In the genomic region with DNA sequence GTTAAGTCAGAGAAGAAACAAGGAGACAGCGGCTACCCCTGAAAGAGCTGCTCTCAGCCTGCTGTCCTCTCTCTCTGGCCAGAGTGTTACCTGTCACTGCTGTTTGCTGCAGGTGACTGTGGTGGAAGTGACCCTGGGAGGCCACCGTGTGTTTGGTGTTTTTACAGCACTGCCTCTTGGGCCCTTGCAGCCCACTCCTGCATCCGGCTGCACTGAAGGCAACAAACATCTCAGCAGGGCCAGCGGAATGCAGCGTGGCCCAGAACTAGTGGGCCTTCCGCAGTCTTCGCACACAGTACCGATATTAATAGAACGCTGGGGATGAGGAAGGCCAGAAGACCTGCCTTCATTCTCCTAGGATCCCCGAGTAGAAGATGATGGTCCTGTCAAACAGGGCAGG, we compare ENCODE assay signal across 20 mouse cellular contexts.
"Had no signal": no experiment of that assay in that cellular context is flagged by ENCODE, and none has a peak within 500 bp of the region (broad histone marks: within the 10 kb centered on the region; RNA-seq: fewer than 3 reads in every experiment).

No protein-coding gene starts in this region.

- H3K9ac ChIP-seq: limb, embryonic 12.5 days; limb, embryonic 15.5 days; liver, embryonic 15.5 days; neural tube, embryonic 12.5 days; stomach, embryonic 15.5 days had no signal

- H3K4me3 ChIP-seq: layer of hippocampus, adult 2 months; limb, embryonic 12.5 days; limb, embryonic 15.5 days; liver, embryonic 15.5 days; neural tube, embryonic 12.5 days; stomach, embryonic 15.5 days had no signal

- H3K9me3 ChIP-seq: limb, embryonic 12.5 days; limb, embryonic 15.5 days; liver, embryonic 15.5 days; neural tube, embryonic 12.5 days; stomach, embryonic 15.5 days had no signal

- H3K4me2 ChIP-seq: limb, embryonic 12.5 days; limb, embryonic 15.5 days; liver, embryonic 11.5 days; liver, embryonic 15.5 days; midbrain, embryonic 11.5 days; neural tube, embryonic 12.5 days; stomach, embryonic 15.5 days had no signal

- DNase-seq: kidney, adult 2 months; kidney, postnatal 25 days; layer of hippocampus, adult 9-11 months; lung, adult 2 months; lung, postnatal 14 days; lung, postnatal 4 days; midbrain, embryonic 14.5 days; retina, postnatal 1 day; right cerebral cortex, postnatal 25 days; spleen, adult 18-20 months; thymus, postnatal 25 days had no signal

- H3K4me1 ChIP-seq: neural tube, embryonic 12.5 days; stomach, embryonic 15.5 days had no signal

- H3K27me3 ChIP-seq: limb, embryonic 15.5 days; neural tube, embryonic 12.5 days; stomach, embryonic 15.5 days had no signal

- H3K36me3 ChIP-seq: limb, embryonic 12.5 days; limb, embryonic 15.5 days; liver, embryonic 15.5 days; neural tube, embryonic 12.5 days; stomach, embryonic 15.5 days had no signal

- H3K27ac ChIP-seq: kidney, postnatal 0 days; layer of hippocampus, adult 2 months; limb, embryonic 12.5 days; limb, embryonic 15.5 days; liver, embryonic 15.5 days; neural tube, embryonic 12.5 days; stomach, embryonic 15.5 days had no signal
